Mouse (Mus musculus): Measurements from ENCODE around the gene Skint6. TPM values are rescaled to one million over a fixed set of nuclear protein-coding genes. Genes with fewer than 3 reads are reported as not detected.

Gene Skint6
- not detected for polyA plus RNA-seq (2012; fragmentation: generic; extraction: Trizol)

DNA sequence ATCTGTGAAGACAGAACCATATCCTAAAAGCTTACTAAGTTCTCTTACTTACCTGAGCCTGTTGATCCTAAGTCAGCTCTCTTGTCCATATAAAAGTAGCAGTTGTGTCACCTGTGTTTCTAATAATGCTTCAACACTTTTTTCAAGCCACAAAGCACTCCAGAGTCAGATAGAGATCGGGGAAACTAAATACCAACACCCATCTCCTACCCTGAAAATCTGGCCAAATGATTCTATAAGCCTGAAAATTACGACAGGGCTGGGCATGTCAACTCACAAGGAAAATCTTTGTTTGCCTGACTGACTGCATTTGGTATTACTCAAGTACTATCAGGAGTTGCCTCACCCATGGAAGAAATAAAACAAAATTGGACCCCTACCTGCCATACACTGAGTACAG, at the start of gene Skint6:
Skint6 (minus strand) TSS at position 101 of the 400 bp plus-strand sequence.
- TF ChIP-seq MYOG (IDR thresholded peaks at IDR 0.05; ENCODE audit: control insufficient read depth in 1 of 3, insufficient read depth in 1 of 3, insufficient read length in 2 of 3, low read depth in 2 of 3) = no peak
- TF ChIP-seq POLR2AphosphoS2 (IDR thresholded peaks at IDR 0.05; ENCODE audit: insufficient read length, low read depth) = no peak
- no peak for TF ChIP-seq POLR2A (IDR thresholded peaks at IDR 0.05; ENCODE audit: insufficient read length, low read depth)
- TF ChIP-seq TCF12 (IDR thresholded peaks at IDR 0.05; ENCODE audit: insufficient read depth, poor library complexity, severe bottlenecking) = no peak
- TF ChIP-seq MAX (IDR thresholded peaks at IDR 0.05; ENCODE audit: low read depth) = no peak
- no peak for TF ChIP-seq REST (IDR thresholded peaks at IDR 0.05; ENCODE audit: insufficient read depth, insufficient read length)
- TF ChIP-seq MYOD1 (IDR thresholded peaks at IDR 0.05; ENCODE audit: control insufficient read depth in 1 of 3, insufficient read length in 2 of 3, low read depth in 2 of 3) = no peak
- no peak for TF ChIP-seq CEBPB (IDR thresholded peaks at IDR 0.05; ENCODE audit: insufficient read depth, poor library complexity, severe bottlenecking)
- TF ChIP-seq SRF (IDR thresholded peaks at IDR 0.05; ENCODE audit: control insufficient read depth, insufficient read length, low read depth) = no peak
- no peak for TF ChIP-seq USF1 (IDR thresholded peaks at IDR 0.05; ENCODE audit: low read depth)
- H3K27me3 ChIP-seq (ENCODE audit: control insufficient read depth, insufficient read depth, insufficient read length) = no peaks in the 10 kb centered on the region
- H3K79me2 ChIP-seq (ENCODE audit: control insufficient read depth, insufficient read depth) = no peaks in the 10 kb centered on the region
- no peak within 1 kb of the TSS for H3K4me2 ChIP-seq (ENCODE audit: low read depth)
- no peak within 1 kb of the TSS for H3K4me3 ChIP-seq
- H3ac ChIP-seq (ENCODE audit: control insufficient read depth, insufficient read length) = no peak within 1 kb of the TSS
- H3K36me3 ChIP-seq (ENCODE audit: control insufficient read depth, insufficient read depth) = no peaks in the 10 kb centered on the region

DNA sequence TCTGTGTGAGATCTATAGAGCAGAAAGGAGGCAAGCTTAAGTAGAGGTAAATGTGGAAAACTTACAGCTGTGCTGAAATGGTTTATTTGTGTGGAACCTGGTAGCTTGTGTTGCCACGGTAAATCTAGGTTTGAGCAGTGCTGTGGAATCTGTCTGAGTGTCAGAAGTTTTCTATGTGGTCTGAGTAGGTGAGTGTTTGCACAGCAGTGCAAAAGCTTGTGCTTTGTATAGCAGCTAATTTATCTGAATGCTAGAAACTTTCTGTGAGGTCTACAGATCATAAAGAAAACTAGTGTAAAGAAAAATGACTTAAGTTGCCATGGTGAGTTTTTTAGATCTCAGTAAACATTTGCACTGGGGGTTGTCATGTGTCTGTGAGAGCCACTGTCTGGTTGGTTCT, 34.1 kb upstream of the Skint6 start:
- no peak overlapping the region for H3K4me2 ChIP-seq (ENCODE audit: low read depth)
- H3K4me3 ChIP-seq = no peak overlapping the region
- H3K27me3 ChIP-seq (ENCODE audit: control insufficient read depth, insufficient read depth, insufficient read length) = no peaks in the 10 kb centered on the region
- H3K79me2 ChIP-seq (ENCODE audit: control insufficient read depth, insufficient read depth) = no peaks in the 10 kb centered on the region
- H3K36me3 ChIP-seq (ENCODE audit: control insufficient read depth, insufficient read depth) = no peaks in the 10 kb centered on the region
- H3ac ChIP-seq (ENCODE audit: control insufficient read depth, insufficient read length) = no peak overlapping the region
- TF ChIP-seq REST (IDR thresholded peaks at IDR 0.05; ENCODE audit: insufficient read depth, insufficient read length) = no peak
- TF ChIP-seq SRF (IDR thresholded peaks at IDR 0.05; ENCODE audit: control insufficient read depth, insufficient read length, low read depth) = no peak
- TF ChIP-seq MYOD1 (IDR thresholded peaks at IDR 0.05; ENCODE audit: control insufficient read depth in 1 of 3, insufficient read length in 2 of 3, low read depth in 2 of 3) = no peak
- TF ChIP-seq TCF12 (IDR thresholded peaks at IDR 0.05; ENCODE audit: insufficient read depth, poor library complexity, severe bottlenecking) = no peak
- TF ChIP-seq POLR2AphosphoS2 (IDR thresholded peaks at IDR 0.05; ENCODE audit: insufficient read length, low read depth) = no peak
- TF ChIP-seq POLR2A (IDR thresholded peaks at IDR 0.05; ENCODE audit: insufficient read length, low read depth) = no peak
- TF ChIP-seq E2F4 (IDR thresholded peaks at IDR 0.05; ENCODE audit: insufficient read depth) = no peak
- TF ChIP-seq CEBPB (IDR thresholded peaks at IDR 0.05; ENCODE audit: insufficient read depth, poor library complexity, severe bottlenecking) = no peak
- no peak for TF ChIP-seq MAX (IDR thresholded peaks at IDR 0.05; ENCODE audit: low read depth)
- no peak for TF ChIP-seq TCF3 (IDR thresholded peaks at IDR 0.05; ENCODE audit: insufficient read length, low read depth)
- no peak for TF ChIP-seq USF1 (IDR thresholded peaks at IDR 0.05; ENCODE audit: low read depth)
- TF ChIP-seq MYOG (IDR thresholded peaks at IDR 0.05; ENCODE audit: control insufficient read depth in 1 of 3, insufficient read depth in 1 of 3, insufficient read length in 2 of 3, low read depth in 2 of 3) = no peak

DNA sequence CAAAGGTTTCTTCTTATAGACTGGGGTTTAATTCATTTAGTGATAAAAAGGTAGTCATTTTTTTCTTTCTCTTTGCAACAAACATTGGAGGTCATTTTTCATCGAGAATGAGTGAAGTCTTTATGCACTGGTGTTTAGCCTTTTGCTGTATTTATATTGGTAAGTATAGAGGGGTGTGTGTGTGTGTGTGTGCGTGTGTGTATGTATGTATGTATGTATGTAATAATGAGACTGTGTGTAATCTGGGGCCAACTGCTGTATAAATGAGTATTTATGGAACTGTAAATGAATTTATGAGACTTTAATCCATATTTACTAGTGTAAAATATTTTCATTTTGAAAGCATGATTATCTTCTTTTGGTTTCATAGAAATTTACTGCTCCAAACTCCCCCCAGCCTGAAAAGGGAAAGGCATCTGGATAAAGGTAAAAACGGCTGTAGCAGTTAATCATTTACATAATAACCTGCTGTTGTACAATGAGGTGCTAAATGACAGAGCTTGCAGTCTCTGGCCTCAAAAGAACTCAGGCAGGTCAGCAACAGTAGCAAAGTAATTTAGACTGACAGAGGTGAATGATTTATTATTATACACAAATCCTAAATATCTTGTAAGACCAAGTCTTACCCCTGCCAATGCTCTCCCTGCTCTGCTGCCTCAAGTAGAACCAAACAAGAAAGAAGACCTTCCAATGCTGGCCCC, 15.2 kb upstream of the Skint6 start:
- no peaks in the 10 kb centered on the region for H3K79me2 ChIP-seq (ENCODE audit: control insufficient read depth, insufficient read depth)
- H3K36me3 ChIP-seq (ENCODE audit: control insufficient read depth, insufficient read depth) = no peaks in the 10 kb centered on the region
- H3K4me2 ChIP-seq (ENCODE audit: low read depth) = no peak overlapping the region
- no peak overlapping the region for H3ac ChIP-seq (ENCODE audit: control insufficient read depth, insufficient read length)
- TF ChIP-seq MAX (IDR thresholded peaks at IDR 0.05; ENCODE audit: low read depth) (no peak), E2F4 (IDR thresholded peaks at IDR 0.05; ENCODE audit: insufficient read depth) (no peak), REST (IDR thresholded peaks at IDR 0.05; ENCODE audit: insufficient read depth, insufficient read length) (no peak), POLR2A (IDR thresholded peaks at IDR 0.05; ENCODE audit: insufficient read length, low read depth) (no peak), CEBPB (IDR thresholded peaks at IDR 0.05; ENCODE audit: insufficient read depth, poor library complexity, severe bottlenecking) (no peak), TCF3 (IDR thresholded peaks at IDR 0.05; ENCODE audit: insufficient read length, low read depth) (no peak), POLR2AphosphoS2 (IDR thresholded peaks at IDR 0.05; ENCODE audit: insufficient read length, low read depth) (no peak), TCF12 (IDR thresholded peaks at IDR 0.05; ENCODE audit: insufficient read depth, poor library complexity, severe bottlenecking) (no peak), SRF (IDR thresholded peaks at IDR 0.05; ENCODE audit: control insufficient read depth, insufficient read length, low read depth) (no peak), MYOG (IDR thresholded peaks at IDR 0.05; ENCODE audit: control insufficient read depth in 1 of 3, insufficient read depth in 1 of 3, insufficient read length in 2 of 3, low read depth in 2 of 3) (no peak), USF1 (IDR thresholded peaks at IDR 0.05; ENCODE audit: low read depth) (no peak), MYOD1 (IDR thresholded peaks at IDR 0.05; ENCODE audit: control insufficient read depth in 1 of 3, insufficient read length in 2 of 3, low read depth in 2 of 3) (no peak)
- H3K4me3 ChIP-seq = no peak overlapping the region
- no peaks in the 10 kb centered on the region for H3K27me3 ChIP-seq (ENCODE audit: control insufficient read depth, insufficient read depth, insufficient read length)

DNA sequence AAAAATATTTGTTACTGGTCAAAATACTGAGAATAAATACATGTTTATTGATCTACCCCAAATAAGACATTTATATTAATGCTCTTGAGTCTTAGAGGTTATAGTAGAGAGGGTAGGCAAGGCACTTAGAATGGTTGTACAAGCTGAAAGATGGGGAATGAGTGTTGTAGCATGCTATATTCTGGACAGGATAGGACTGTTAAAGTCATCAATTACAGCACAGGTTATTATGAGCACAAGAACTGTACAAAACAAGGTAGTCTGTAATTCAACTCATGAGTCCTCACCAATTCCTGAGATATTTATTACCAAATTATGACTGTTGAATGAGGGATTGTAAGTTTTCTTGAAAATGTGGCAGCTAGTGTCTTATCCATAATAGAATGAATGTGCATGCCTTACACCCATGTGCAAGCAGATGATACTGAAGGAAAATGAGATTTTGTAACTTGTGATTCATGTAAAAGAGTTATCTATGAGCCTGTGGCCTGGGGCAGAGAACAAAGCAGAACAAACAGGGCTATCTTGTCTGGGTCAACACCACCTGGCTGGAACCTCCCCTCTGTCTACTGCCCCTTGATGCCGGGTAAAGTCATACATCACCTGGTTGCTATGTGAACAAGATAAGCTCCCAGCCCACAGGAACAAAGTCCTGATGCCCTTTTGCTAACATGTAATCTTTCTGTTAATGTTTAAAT, 23.3 kb downstream of the Skint6 start:
- H3K4me2 ChIP-seq (ENCODE audit: low read depth) = no peak overlapping the region
- H3ac ChIP-seq (ENCODE audit: control insufficient read depth, insufficient read length) = no peak overlapping the region
- TF ChIP-seq USF1 (IDR thresholded peaks at IDR 0.05; ENCODE audit: low read depth) (no peak), TCF12 (IDR thresholded peaks at IDR 0.05; ENCODE audit: insufficient read depth, poor library complexity, severe bottlenecking) (no peak), SRF (IDR thresholded peaks at IDR 0.05; ENCODE audit: control insufficient read depth, insufficient read length, low read depth) (no peak), CEBPB (IDR thresholded peaks at IDR 0.05; ENCODE audit: insufficient read depth, poor library complexity, severe bottlenecking) (no peak), REST (IDR thresholded peaks at IDR 0.05; ENCODE audit: insufficient read depth, insufficient read length) (no peak), MAX (IDR thresholded peaks at IDR 0.05; ENCODE audit: low read depth) (no peak), POLR2A (IDR thresholded peaks at IDR 0.05; ENCODE audit: insufficient read length, low read depth) (no peak), TCF3 (IDR thresholded peaks at IDR 0.05; ENCODE audit: insufficient read length, low read depth) (no peak), POLR2AphosphoS2 (IDR thresholded peaks at IDR 0.05; ENCODE audit: insufficient read length, low read depth) (no peak), MYOD1 (IDR thresholded peaks at IDR 0.05; ENCODE audit: control insufficient read depth in 1 of 3, insufficient read length in 2 of 3, low read depth in 2 of 3) (no peak), E2F4 (IDR thresholded peaks at IDR 0.05; ENCODE audit: insufficient read depth) (no peak), MYOG (IDR thresholded peaks at IDR 0.05; ENCODE audit: control insufficient read depth in 1 of 3, insufficient read depth in 1 of 3, insufficient read length in 2 of 3, low read depth in 2 of 3) (no peak)
- no peaks in the 10 kb centered on the region for H3K79me2 ChIP-seq (ENCODE audit: control insufficient read depth, insufficient read depth)
- H3K4me3 ChIP-seq = no peak overlapping the region
- no peaks in the 10 kb centered on the region for H3K36me3 ChIP-seq (ENCODE audit: control insufficient read depth, insufficient read depth)
- no peaks in the 10 kb centered on the region for H3K27me3 ChIP-seq (ENCODE audit: control insufficient read depth, insufficient read depth, insufficient read length)

Measured in myocyte (in vitro differentiated cells).